In the genomic region with DNA sequence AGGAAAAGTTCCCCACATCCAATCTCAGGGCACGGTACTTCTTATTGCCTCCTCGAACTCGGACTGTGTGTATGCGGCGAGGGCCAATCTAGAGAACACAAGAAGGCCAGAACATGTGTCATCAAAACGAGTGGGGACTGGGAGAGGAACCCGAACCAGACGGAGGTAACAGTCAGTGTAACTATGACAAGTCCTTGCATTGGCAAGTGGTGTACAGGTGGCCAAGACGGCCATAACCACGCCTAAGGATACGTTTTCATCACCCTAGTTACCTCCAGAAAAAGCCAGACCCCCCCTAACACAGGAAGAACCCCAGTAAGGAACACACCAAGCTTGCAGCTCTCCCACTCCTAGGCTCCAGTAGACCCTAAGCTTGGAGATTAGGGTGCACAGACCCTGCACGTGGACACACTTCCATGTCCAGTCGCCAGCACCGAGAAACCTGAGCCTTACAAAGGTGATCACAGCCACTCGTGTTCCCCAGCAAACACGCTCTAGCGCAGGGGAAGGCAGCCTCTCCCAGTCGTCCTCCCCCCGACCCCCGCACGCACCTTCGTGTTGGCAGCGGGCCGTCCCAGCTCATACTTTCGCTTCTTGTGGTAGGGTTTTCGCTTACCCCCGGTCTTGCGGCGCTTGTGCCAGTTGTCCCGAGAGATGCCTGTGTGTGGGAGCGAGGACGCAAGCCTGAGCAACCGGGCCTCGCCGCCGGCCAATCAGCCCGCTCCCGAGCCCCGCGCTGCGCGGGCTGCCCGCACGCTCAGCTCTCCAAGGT, we compare ENCODE assay signal across 8 mouse cellular contexts. TPM values are rescaled to one million over a fixed set of nuclear protein-coding genes. Genes with fewer than 3 reads are reported as not detected.
DNase-seq lines count a peak whose midpoint lies in the region; ATAC-seq and TF ChIP-seq lines count a peak whose summit lies in the region.

No protein-coding gene starts in this region.

- H3K4me2 ChIP-seq in forebrain, embryonic 16.5 days (ENCODE audit: low read length), result peak overlapping the region; percentile 81
- peak overlapping the region; percentile 91 for H3K4me2 ChIP-seq in liver, postnatal 0 days (ENCODE audit: low read depth, low read length)

- peaks cover 11% of the 10 kb centered on the region; the same call in 1 of the 2 replicates for H3K4me1 ChIP-seq in forebrain, embryonic 16.5 days (replicated peaks; ENCODE audit: control insufficient read depth, insufficient read depth, low read length)
- H3K4me1 ChIP-seq in liver, postnatal 0 days (ENCODE audit: insufficient read depth), result peaks cover 10% of the 10 kb centered on the region; the same call in 1 of the 2 replicates

- H3K9ac ChIP-seq in forebrain, embryonic 16.5 days (replicated peaks; ENCODE audit: low read depth, low read length), result peak overlapping the region; percentile 86
- peak overlapping the region; percentile 95 for H3K9ac ChIP-seq in liver, postnatal 0 days (replicated peaks)

- TF ChIP-seq EP300 in liver, postnatal 0 days (IDR thresholded peaks at IDR 0.05; ENCODE audit: low read depth), result no peak

- H3K9me3 ChIP-seq in forebrain, embryonic 16.5 days (ENCODE audit: control insufficient read depth, low read length), result no peaks in the 10 kb centered on the region
- H3K9me3 ChIP-seq in liver, postnatal 0 days (ENCODE audit: low read length), result no peaks in the 10 kb centered on the region

- peak in 1 of 2 experiments; percentile 24 for DNase-seq in layer of hippocampus, adult 2 months (ENCODE audit: low spot score in 2 of 2)
- DNase-seq in layer of hippocampus, adult 9-10 months (ENCODE audit: low spot score), result no peak
- peak; percentile 37 for DNase-seq in ZHBTc4 (ENCODE audit: low read depth, low spot score)
- peak; percentile 49 for DNase-seq in liver, postnatal 0 days
- no peak for DNase-seq in retina, postnatal 1 day
- no peak for DNase-seq in left cerebral cortex, postnatal 25 days (ENCODE audit: low spot score in 2 of 2)
- DNase-seq in gastrocnemius, postnatal 10 days, result no peak

- no peak for TF ChIP-seq CTCF in layer of hippocampus, adult 2 months (conservative IDR thresholded peaks at IDR 0.05)
- TF ChIP-seq CTCF in liver, postnatal 0 days (IDR thresholded peaks at IDR 0.05; ENCODE audit: low read depth), result no peak

- WGBS in forebrain, embryonic 16.5 days, result 2% methylated on average over 44 of the region's 44 CpGs
- 1% methylated on average over 44 of the region's 44 CpGs for WGBS in liver, postnatal 0 days (ENCODE audit: insufficient replicate concordance)

- H3K36me3 ChIP-seq in forebrain, embryonic 16.5 days (ENCODE audit: control insufficient read depth, insufficient read depth), result peaks cover 34% of the 10 kb centered on the region
- peaks cover 43% of the 10 kb centered on the region for H3K36me3 ChIP-seq in liver, postnatal 0 days (replicated peaks; ENCODE audit: insufficient read depth, low read length)

- no peaks in the 10 kb centered on the region for H3K27me3 ChIP-seq in forebrain, embryonic 16.5 days (replicated peaks; ENCODE audit: control insufficient read depth, insufficient read depth, low read length)
- no peaks in the 10 kb centered on the region for H3K27me3 ChIP-seq in liver, postnatal 0 days (ENCODE audit: insufficient read depth, low read length)

- no peak for ATAC-seq in forebrain, embryonic 16.5 days
- peak; percentile 7 for ATAC-seq in liver, postnatal 0 days

- peak overlapping the region; percentile 84 for H3K4me3 ChIP-seq in layer of hippocampus, adult 2 months
- peak overlapping the region; percentile 72 for H3K4me3 ChIP-seq in forebrain, embryonic 16.5 days (replicated peaks; ENCODE audit: low read length)
- peak overlapping the region; percentile 74 for H3K4me3 ChIP-seq in liver, postnatal 0 days (ENCODE audit: low read depth, low read length)

- H3K27ac ChIP-seq in layer of hippocampus, adult 2 months, result peak overlapping the region; percentile 94
- peak overlapping the region; percentile 89 for H3K27ac ChIP-seq in forebrain, embryonic 16.5 days (ENCODE audit: low read length)
- H3K27ac ChIP-seq in liver, postnatal 0 days (ENCODE audit: low read depth), result peak overlapping the region; percentile 84

- intact Hi-C loops in left cerebral cortex, postnatal 25 days (cut with DNase I), result no loop called here

RNA-seq across cellular contexts. Expression of a gene that starts 0.8 kb away (rescaled TPM):
- total RNA-seq in layer of hippocampus, adult 2 months (2021), result 100 to 1,000 TPM; 509 to 527 TPM
- 418 and 427 TPM in 2 replicates for polyA plus RNA-seq in forebrain, embryonic 16.5 days (2015; fragmentation: Nextera tagmentation; extraction: Ambion mirVana)
- polyA plus RNA-seq in liver, postnatal 0 days (2015; fragmentation: Nextera tagmentation; extraction: Ambion mirVana), result 543 and 557 TPM in 2 replicates
- total RNA-seq in left cerebral cortex, postnatal 25 days (2021), result 100 to 1,000 TPM; 452 to 469 TPM
- 1,000 to 10,000 TPM; 1,007 to 1,093 TPM for total RNA-seq in gastrocnemius, postnatal 10 days (2021)

RNA-seq across cellular contexts. Expression of a gene that starts 21.4 kb away (rescaled TPM):
- total RNA-seq in layer of hippocampus, adult 2 months (2021), result 1 to 10 TPM; 6.9 to 7.2 TPM
- 9.6 and 10.2 TPM in 2 replicates for polyA plus RNA-seq in forebrain, embryonic 16.5 days (2015; fragmentation: Nextera tagmentation; extraction: Ambion mirVana)
- polyA plus RNA-seq in liver, postnatal 0 days (2015; fragmentation: Nextera tagmentation; extraction: Ambion mirVana), result 4.8 TPM in 2 replicates
- total RNA-seq in left cerebral cortex, postnatal 25 days (2021), result 10 to 100 TPM; 11.4 to 16.3 TPM
- 1 to 10 TPM; 1.8 to 2.6 TPM for total RNA-seq in gastrocnemius, postnatal 10 days (2021)

RNA-seq across cellular contexts. Expression of a gene that starts 27.2 kb away (rescaled TPM):
- total RNA-seq in layer of hippocampus, adult 2 months (2021), result under 1 TPM; 0.26 to 0.47 TPM
- polyA plus RNA-seq in forebrain, embryonic 16.5 days (2015; fragmentation: Nextera tagmentation; extraction: Ambion mirVana), result 27.2 and 33.2 TPM in 2 replicates
- 10.7 and 11.8 TPM in 2 replicates for polyA plus RNA-seq in liver, postnatal 0 days (2015; fragmentation: Nextera tagmentation; extraction: Ambion mirVana)
- total RNA-seq in left cerebral cortex, postnatal 25 days (2021), result under 1 TPM; 0.14 to 0.21 TPM
- 1 to 10 TPM; 3.8 to 6.6 TPM for total RNA-seq in gastrocnemius, postnatal 10 days (2021)

RNA-seq across cellular contexts. Expression of a gene that starts 28.6 kb away (rescaled TPM):
- total RNA-seq in layer of hippocampus, adult 2 months (2021), result under 1 TPM in 1 of 2 experiments, not detected in 1; 0.38 TPM
- polyA plus RNA-seq in forebrain, embryonic 16.5 days (2015; fragmentation: Nextera tagmentation; extraction: Ambion mirVana), result 0.35 and 0.53 TPM in 2 replicates
- polyA plus RNA-seq in liver, postnatal 0 days (2015; fragmentation: Nextera tagmentation; extraction: Ambion mirVana), result 0.33 TPM in 1 of 2 replicates, not detected in the other
- not detected for total RNA-seq in left cerebral cortex, postnatal 25 days (2021)
- not detected for total RNA-seq in gastrocnemius, postnatal 10 days (2021)

RNA-seq across cellular contexts. Expression of a gene that starts 29.7 kb away (rescaled TPM):
- total RNA-seq in layer of hippocampus, adult 2 months (2021), result 10 to 100 TPM; 13.3 to 14.8 TPM
- polyA plus RNA-seq in forebrain, embryonic 16.5 days (2015; fragmentation: Nextera tagmentation; extraction: Ambion mirVana), result 4.3 and 4.8 TPM in 2 replicates
- polyA plus RNA-seq in liver, postnatal 0 days (2015; fragmentation: Nextera tagmentation; extraction: Ambion mirVana), result 2.3 and 2.5 TPM in 2 replicates
- total RNA-seq in left cerebral cortex, postnatal 25 days (2021), result 10 to 100 TPM; 13.0 to 14.0 TPM
- total RNA-seq in gastrocnemius, postnatal 10 days (2021), result 1 to 10 TPM; 4.7 to 6.8 TPM

Comparison
In these comparisons a context has a peak if more than half of its experiments do, and no peak if none do; other contexts are left out.
1. DNase-seq: peak in ZHBTc4 (single experiment) and liver, postnatal 0 days (single experiment); none in layer of hippocampus, adult 9-10 months (single experiment), retina, postnatal 1 day (single experiment), left cerebral cortex, postnatal 25 days (0 of 2) and gastrocnemius, postnatal 10 days (single experiment).
2. Peak in every context shown above with its lines, with median percentiles within 50 percentile points of each other: H3K27ac ChIP-seq and H3K4me3 ChIP-seq.